Mouse (Mus musculus): ENCODE data around the gene Pim1.

- no peak for TF ChIP-seq CTCF (conservative IDR thresholded peaks at IDR 0.05; ENCODE audit: low read length)
- no peak for TF ChIP-seq POU5F1 (IDR thresholded peaks at IDR 0.05; ENCODE audit: borderline replicate concordance, low read length)
- TF ChIP-seq NANOG (IDR thresholded peaks at IDR 0.05; ENCODE audit: borderline replicate concordance, low read length), result no peak
Observed at GRCm38 (mm10) chr17:29493461-29493980, 3.0 kb downstream of the Pim1 start.

All from E14TG2a.4 (cell line).